Mouse (Mus musculus) layer of hippocampus, postnatal 25 days (tissue): ENCODE measurements around the gene Dnajc19. TPM values are rescaled to one million over a fixed set of nuclear protein-coding genes. Genes with fewer than 3 reads are reported as not detected.
"Not testable (repeated sequence)": the region's sequence is repeated elsewhere in the genome, so short reads cannot be mapped to it uniquely, and the experiment has no call there.

ENCODE experiments used
- DNase-seq, 2 experiments: peaks; one replicate each; pipeline ENCODE4 v3.0.0; 2022; ENCODE audit warnings: mixed read lengths in 2 of 2, low spot score in 1 of 2; ENCODE audit errors: extremely low spot score in 1 of 2
- total RNA-seq, 2 experiments: library from RNA; stranded (reverse); gene quantifications; 2 replicates each; pipeline ENCODE4 v1.2.3; 2021

Gene Dnajc19
- total RNA-seq, result 10 to 100 TPM; 53.9 to 58.8 TPM

GRCm38 (mm10) chr3:34080900-34081662 lies at the start of gene Dnajc19:
Gene Dnajc19 (minus strand): TSS chr3:34081321.
- DNase-seq, result peak; percentile 94 to 95

DNA sequence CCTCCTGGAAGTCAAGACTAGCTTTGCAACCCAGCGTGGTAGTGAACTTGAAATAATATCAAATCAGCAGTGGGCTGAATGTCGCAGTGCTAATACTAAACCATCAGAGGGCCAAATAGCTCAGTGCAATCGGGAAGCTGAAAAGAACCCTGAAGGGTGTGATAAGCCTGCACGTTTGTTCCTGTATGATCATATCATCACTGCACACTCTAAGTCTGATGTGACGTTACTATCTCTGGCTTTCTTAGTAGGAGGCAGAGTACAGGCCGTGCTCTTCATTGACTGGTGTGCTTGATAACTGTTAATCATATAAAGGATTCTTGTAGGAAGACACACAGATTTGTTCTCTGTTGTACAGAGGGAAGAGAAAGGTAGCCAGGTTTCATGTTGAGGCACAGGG lies 48.8 kb upstream of the Dnajc19 start:
- DNase-seq, result no peak

DNA sequence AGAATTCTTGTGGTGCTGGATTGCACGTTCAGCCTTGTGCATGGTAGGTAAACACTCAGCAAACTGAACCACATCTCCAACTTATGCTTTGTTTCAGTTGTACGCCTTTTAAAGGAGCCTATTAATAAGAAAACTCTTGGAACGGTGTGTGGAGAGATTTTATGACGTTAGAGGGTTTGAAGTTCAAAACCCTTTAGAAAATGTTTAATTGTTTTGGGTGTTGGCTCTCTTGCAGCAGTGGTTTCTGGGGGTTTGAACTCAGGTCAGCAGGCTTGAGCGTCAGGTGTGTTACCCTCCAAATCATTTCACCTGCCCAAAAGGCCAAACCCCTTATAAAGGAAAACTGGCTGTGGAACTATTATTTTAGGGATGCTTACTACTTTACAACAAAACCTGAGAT lies 40.2 kb upstream of the Dnajc19 start:
- DNase-seq, result no peak

- DNase-seq, result no peak
These were observed 39.7 kb upstream of the Dnajc19 start for GRCm38 (mm10) chr3:34120791-34121190.

DNA sequence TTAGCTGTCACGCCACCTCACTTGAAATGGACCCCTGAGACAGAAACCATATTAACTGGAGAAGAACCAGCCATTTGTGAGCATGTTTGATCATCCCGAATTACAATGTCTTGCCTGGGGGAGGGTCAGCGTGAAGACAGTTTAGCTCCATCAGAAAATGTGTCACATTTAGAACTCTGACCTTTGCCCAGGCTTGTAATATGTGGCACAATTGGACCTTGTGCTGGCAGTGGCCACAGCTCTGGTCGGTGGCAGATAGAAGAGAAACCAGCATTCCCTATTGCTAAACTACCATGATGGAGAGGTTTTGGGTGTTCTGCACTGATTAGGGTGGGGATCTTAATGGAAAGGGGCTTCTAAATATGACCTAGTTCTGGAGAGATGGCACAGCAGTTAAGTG lies 38.7 kb upstream of the Dnajc19 start:
- no peak for DNase-seq

DNA sequence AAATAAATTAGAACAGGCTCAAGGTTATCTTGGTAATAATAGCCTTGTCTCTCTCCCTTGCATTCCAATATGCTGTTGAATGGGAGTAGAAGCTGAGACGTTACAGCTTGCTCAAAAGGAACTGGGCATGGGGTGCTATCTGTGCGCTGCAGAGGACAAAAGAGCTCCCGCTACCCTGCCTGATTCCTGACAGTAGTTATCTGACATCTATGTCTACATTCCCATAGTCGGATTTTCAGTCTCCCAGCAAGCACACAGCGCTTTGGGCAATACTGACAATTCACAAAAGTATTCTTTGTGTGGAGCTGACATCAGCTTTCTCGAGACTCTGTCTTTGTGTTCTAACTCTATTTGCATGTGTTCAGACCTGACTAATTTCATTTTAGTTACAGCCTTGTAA lies 34.7 kb upstream of the Dnajc19 start:
- DNase-seq, result no peak

- no peak for DNase-seq
These were observed 31.0 kb upstream of the Dnajc19 start for GRCm38 (mm10) chr3:34111941-34112685.

DNA sequence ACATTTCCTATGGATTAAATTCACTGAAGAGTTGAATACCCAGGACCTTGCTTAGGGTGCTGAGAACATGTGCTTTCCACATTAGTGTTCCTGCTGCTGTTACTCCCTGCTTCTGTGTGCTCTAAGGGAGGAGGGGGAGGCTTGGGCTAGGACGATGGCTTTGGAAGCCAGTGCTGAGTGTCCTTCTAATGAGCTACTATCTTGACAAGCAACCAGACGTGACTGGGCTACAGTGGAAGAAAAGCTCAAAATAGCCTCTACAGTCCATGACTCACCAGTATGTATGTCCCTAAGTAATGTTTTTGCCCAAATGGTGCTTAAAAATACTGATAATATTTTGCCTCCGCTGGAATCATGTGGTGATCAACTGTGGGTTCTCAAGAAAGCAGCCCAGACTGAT lies 26.5 kb upstream of the Dnajc19 start:
- DNase-seq, result no peak

DNA sequence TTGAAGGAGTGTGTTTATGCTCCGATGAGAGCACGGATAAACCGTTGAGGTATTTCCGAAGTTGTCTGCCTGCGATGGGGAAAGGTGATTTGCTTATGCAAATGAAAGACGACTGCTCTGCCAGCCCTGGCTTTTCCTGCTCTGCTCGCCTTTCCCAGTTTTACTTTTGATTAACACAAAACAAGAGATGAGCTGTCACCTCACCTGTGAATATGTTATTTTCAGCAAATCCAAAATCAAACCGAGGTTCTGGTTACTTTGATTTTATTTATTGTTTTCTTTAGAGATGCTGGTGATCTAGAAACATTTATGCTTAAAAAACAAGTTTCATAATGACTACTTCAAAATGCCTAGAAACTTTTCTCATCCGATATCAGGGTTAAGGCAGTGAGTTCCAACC lies 25.3 kb upstream of the Dnajc19 start:
- no peak for DNase-seq

GRCm38 (mm10) chr3:34103902-34104672 lies 23.0 kb upstream of the Dnajc19 start:
- no peak for DNase-seq

DNA sequence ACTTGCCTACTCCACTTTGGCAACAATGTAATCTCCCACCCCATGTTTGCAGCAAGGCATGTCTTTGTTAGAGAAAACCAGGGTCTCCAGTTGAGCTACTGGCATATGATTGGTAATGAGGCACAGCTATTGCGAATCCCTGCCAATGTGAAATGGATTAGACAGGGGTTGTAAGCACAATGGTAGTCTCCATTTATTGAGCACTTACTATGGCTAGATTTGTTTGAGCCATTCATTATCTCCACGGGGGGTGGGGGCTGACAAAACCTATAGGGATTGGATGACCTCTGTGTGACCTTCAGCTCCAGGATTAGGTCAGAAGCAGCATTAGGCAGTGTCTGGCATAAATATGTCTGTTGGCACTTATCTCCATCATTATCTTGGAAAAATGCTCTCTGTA lies 21.8 kb upstream of the Dnajc19 start:
- no peak for DNase-seq

DNA sequence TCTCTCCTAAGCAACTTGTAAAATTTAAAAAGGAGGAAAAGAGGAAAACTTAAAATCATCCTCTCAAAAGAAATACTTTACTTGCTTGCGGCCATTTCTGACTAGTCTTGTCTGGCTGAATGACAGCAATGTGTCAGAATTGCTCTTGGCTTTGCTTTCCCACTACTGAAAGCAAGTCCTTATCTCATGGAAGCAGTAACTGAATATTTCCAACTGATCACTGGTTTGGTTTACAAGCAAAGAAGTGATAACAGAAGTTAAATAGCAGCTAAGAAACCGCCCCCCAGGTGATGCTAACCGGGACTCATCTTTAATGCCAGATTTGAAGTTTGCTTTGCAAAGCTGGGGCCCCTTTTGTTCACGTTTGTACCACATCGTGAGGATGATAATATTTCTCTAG lies 2.5 kb upstream of the Dnajc19 start:
- no peak for DNase-seq

DNA sequence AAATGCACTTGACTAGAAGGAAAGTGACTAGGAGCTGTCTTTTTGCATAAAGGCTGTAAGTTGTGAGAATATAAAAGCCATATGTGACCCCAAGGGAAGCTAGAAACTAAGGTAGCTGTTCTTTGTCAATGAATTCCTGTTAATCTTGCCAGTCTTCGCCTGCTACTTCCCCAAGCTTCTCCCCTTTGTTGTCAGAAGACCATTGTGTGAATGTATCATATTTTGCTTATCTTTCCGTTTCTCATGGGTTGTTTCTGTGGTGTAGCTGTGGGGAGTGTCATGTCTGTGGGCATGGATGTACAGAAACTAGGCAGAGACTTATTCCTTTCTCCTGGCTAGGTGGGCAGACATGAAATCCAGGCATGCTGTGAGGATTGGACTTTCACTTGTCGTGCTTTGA lies 808 bp upstream of the Dnajc19 start:
- DNase-seq, result no peak

DNA sequence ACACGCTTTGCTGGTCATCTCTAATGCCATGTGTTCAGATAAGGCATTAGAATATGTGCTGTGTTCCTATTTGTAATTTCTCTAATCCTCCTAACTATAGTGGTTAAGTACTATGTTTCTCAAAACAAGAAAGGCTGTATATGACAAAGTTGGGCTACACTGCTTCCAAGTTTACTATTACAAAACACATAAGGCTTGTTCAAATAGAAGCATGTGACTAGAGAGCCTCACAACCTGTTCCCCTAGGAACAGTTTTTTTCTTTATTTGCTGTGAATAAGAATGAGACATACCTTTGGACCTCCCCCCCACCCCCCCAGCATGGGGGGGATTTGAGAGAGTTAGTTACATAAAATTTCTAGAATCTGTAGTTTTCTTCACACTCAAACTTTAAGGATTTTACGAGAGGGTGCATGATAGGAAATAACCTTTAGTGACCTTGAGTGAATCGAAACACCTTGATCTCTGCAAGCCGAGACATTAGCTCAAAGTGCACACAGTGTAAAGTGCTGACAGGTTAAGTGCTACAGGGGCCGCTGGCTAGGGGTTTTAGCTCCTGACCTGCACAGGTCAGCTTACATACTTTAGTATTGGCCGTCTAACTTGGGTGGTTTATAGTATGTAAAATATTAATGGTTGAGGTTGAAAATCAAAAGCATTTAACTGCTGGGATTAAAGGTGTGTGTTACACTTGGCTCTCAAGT lies 4.9 kb downstream of the Dnajc19 start:
- no peak for DNase-seq

GRCm38 (mm10) chr3:34072726-34073125 lies 8.4 kb downstream of the Dnajc19 start:
- no peak for DNase-seq

DNA sequence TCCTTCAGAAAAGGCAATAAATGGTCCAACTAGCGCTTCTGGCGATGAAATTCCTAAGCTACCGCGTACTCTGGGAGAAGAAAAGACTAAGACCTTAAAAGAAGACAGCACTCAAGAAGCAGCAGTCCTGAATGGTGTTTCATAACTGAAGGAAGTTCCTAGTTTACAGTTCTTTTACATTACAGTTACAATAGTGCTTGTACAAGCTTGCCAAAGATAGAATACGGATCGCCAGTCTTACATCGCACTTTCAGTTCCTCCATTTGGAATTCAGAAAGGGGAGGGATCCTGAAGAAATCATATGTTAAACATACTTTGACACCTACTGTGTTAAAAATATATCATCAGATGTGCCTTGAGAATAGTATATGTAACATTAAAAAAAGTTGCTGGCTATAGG lies 12.2 kb downstream of the Dnajc19 start:
- DNase-seq, result not testable (repeated sequence)

GRCm38 (mm10) chr3:34062352-34062751 lies 18.8 kb downstream of the Dnajc19 start:
- no peak for DNase-seq

- no peak for DNase-seq
These were observed 39.1 kb downstream of the Dnajc19 start for GRCm38 (mm10) chr3:34041990-34042389.

DNA sequence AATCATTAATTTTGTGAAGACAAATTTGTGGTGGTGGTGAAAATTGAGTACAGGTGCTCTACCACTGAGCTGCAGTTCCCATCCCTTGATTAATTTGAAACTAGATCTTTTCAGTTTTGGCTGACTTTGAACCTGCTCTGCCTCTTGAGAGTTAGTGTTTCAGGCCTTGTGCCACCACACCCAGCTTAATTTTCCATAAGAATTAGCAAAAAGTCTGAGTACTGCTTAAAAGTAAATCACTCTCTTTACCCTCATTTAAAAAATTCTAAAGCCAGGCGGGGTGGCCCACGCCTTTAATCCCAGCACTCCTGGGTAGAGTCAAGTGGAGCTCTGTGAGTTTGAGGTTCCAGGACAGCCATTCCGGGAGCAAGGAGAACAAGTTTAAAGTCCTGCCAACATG lies 45.4 kb downstream of the Dnajc19 start:
- DNase-seq, result no peak

DNA sequence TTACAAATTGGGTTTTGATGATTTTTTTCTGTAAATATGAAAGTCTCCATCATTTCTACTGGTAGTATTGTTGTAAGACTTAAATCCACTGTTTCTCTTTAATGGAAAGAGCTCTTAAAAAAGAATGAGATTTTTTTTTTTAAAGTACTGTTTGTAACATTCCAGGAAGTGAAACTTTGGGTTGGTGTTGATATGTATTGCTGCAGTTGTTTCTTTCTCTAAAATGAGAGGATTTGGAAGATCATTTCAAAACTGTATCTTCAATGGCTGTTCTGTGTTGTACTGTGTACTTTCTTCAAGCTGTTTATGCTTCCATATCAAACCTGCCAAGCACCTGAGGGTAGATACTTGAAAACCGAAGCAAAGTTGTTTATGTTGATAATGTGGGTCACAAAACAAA lies 46.3 kb downstream of the Dnajc19 start:
- no peak for DNase-seq
